Mouse (Mus musculus) C2C12 (cell line): ENCODE measurements at regions not wholly inside any gene's neighbourhood (a gene's known extent, or its start where the extent isn't known, plus 50 kb on each side); places are given as distances from the start of the nearest gene placed in this dataset.

Source experiments
- H3K27me3 ChIP-seq: one replicate; pipeline ENCODE4 v1.6.1; 2011; ENCODE audit not compliant: control insufficient read depth, insufficient read depth, insufficient read length
- H3K36me3 ChIP-seq: one replicate; pipeline ENCODE4 v1.6.1; 2011; ENCODE audit not compliant: control insufficient read depth, insufficient read depth
- H3K4me3 ChIP-seq: one replicate; pipeline ENCODE4 v1.5.1; 2011; ENCODE audit warnings: mild to moderate bottlenecking, control low read depth; ENCODE audit not compliant: poor library complexity, insufficient read depth, severe bottlenecking
- H3K79me2 ChIP-seq: one replicate; pipeline ENCODE4 v1.6.1; 2011; ENCODE audit not compliant: control insufficient read depth, insufficient read depth
- H3K79me3 ChIP-seq: one replicate; pipeline ENCODE4 v1.6.1; 2011; ENCODE audit warnings: low read depth, control low read depth
- H3ac ChIP-seq: one replicate; pipeline ENCODE3; 2011; ENCODE audit warnings: low read depth; ENCODE audit not compliant: control insufficient read depth, insufficient read length
- CEBPB ChIP-seq: IDR thresholded peaks from one replicate; pipeline ENCODE4 v1.6.1; 2011; ENCODE audit warnings: low read depth, mild to moderate bottlenecking, control low read depth, moderate library complexity
- CTCF ChIP-seq: IDR thresholded peaks from one replicate; pipeline ENCODE4 v1.5.1; 2011; ENCODE audit not compliant: control insufficient read depth, insufficient read depth, insufficient read length
- FOSL1 ChIP-seq: IDR thresholded peaks from one replicate; pipeline ENCODE4 v1.8.0; 2011; ENCODE audit warnings: mild to moderate bottlenecking, low read length; ENCODE audit not compliant: poor library complexity, insufficient read depth, severe bottlenecking
- MAX ChIP-seq: IDR thresholded peaks from one replicate; pipeline ENCODE4 v1.6.1; 2011; ENCODE audit warnings: mild to moderate bottlenecking, control low read depth
- MYOD1 ChIP-seq: IDR thresholded peaks from one replicate; pipeline ENCODE4 v1.6.1; 2011; ENCODE audit warnings: low read depth; ENCODE audit not compliant: control insufficient read depth, insufficient read length
- MYOG ChIP-seq: IDR thresholded peaks from one replicate; pipeline ENCODE4 v1.6.1; 2011; ENCODE audit not compliant: control insufficient read depth, insufficient read length; ENCODE audit errors: extremely low read depth
- USF1 ChIP-seq: IDR thresholded peaks from one replicate; pipeline ENCODE4 v1.6.1; 2011; ENCODE audit warnings: low read depth, mild to moderate bottlenecking, control low read depth, moderate library complexity

- Histone ChIP-seq H3K36me3 (no peaks in the 10 kb centered on the region), H3K79me3 (no peaks in the 10 kb centered on the region), H3ac (no peak overlapping the region), H3K4me3 (no peak overlapping the region), H3K79me2 (no peaks in the 10 kb centered on the region), H3K27me3 (no peaks in the 10 kb centered on the region)
- TF ChIP-seq CTCF, result no peak
- TF ChIP-seq USF1, result no peak
- no peak for TF ChIP-seq MYOD1
- TF ChIP-seq MYOG, result no peak
- no peak for TF ChIP-seq MAX
- no peak for TF ChIP-seq CEBPB
These were observed 139.7 kb downstream of the Syk start for GRCm38 (mm10) chr13:52722718-52723117.

DNA sequence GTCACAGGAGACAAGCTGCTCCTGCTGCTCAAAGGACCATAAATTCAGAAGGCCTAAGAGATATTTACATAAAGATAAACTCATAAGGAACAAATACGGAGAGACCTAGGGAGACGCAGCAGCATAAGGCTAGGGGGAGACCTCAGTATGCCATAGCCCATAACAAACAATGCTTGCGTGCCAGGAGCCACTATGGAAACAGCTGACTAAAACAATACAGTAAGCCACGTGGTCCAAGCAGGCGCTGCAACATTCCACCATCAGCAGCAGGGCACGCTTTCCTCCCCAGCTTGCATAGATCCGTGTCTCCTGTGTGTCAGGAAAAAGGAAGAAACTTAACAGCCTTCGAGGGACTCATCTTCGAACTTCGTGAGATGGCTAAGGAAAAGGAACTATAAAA, 143.1 kb downstream of the Syk start:
- Histone ChIP-seq H3K79me2 (no peaks in the 10 kb centered on the region), H3ac (no peak overlapping the region), H3K79me3 (no peaks in the 10 kb centered on the region), H3K27me3 (no peaks in the 10 kb centered on the region), H3K36me3 (no peaks in the 10 kb centered on the region), H3K4me3 (no peak overlapping the region)
- TF ChIP-seq MYOD1 (no peak), MAX (no peak), MYOG (no peak), FOSL1 (no peak), USF1 (no peak), CEBPB (no peak), CTCF (no peak)

DNA sequence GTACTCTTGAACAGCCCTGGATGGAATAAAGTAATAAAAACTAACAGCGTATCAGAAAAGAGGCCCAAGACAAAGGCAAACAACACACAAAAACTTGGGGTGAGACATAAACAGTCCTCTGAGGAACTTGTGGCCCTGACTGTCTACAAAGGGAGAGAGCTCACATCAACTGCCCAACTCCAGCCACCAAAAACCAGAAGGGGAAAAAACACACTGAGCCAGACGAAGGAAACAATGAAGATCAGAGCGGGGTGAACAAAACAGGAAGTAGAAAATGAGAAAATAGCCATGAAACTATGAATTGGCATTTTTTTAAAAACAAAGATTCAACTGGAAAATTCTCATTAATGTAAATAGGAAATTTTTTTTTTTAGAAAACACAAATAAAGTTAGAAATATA, 143.6 kb downstream of the Syk start:
- no peaks in the 10 kb centered on the region for H3K27me3 ChIP-seq
- no peaks in the 10 kb centered on the region for H3K79me2 ChIP-seq
- no peak overlapping the region for H3ac ChIP-seq
- no peaks in the 10 kb centered on the region for H3K79me3 ChIP-seq
- TF ChIP-seq CEBPB (no peak), MYOG (no peak), MAX (no peak), USF1 (no peak), MYOD1 (no peak), CTCF (no peak), FOSL1 (no peak)
- no peak overlapping the region for H3K4me3 ChIP-seq
- no peaks in the 10 kb centered on the region for H3K36me3 ChIP-seq

- no peaks in the 10 kb centered on the region for H3K79me3 ChIP-seq
- H3K36me3 ChIP-seq, result no peaks in the 10 kb centered on the region
- no peak overlapping the region for H3K4me3 ChIP-seq
- no peak overlapping the region for H3ac ChIP-seq
- H3K27me3 ChIP-seq, result no peaks in the 10 kb centered on the region
- TF ChIP-seq FOSL1 (no peak), USF1 (no peak), MYOG (no peak), CEBPB (no peak), MYOD1 (no peak), CTCF (no peak), MAX (no peak)
- no peaks in the 10 kb centered on the region for H3K79me2 ChIP-seq
These were observed 152.5 kb downstream of the Syk start for GRCm38 (mm10) chr13:52735453-52735933.

DNA sequence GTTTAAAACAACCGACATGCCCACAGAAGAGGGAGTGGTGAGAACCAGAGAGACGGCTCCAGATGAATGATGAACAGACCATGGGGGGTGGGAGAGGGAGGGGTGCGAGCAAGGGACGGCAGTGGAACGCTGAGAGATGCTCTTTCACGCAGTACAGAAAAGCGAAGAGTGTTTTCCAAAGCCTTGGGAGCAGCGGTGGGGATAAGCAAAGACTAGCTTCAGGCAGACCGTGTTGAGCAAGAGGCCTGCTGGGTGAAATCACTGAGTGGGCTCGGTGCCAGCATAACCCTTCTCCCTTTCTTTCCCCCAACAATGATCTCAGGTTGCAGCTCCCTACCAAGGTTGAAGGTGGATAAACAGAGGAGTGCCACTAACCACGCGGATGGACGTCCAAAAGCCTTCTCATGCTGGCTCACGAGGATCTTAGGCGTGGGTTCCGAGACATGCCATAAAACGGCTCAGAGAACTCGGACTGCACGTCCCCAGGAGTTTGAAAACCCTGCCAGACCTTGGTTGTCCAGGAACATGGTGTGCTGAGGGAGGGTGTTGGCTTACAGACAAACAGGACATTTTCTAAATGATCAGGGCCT, 153.1 kb downstream of the Syk start:
- Histone ChIP-seq H3K27me3 (no peaks in the 10 kb centered on the region), H3K36me3 (no peaks in the 10 kb centered on the region), H3ac (no peak overlapping the region), H3K79me2 (no peaks in the 10 kb centered on the region), H3K79me3 (no peaks in the 10 kb centered on the region), H3K4me3 (no peak overlapping the region)
- no peak for TF ChIP-seq MAX
- no peak for TF ChIP-seq USF1
- no peak for TF ChIP-seq CEBPB

DNA sequence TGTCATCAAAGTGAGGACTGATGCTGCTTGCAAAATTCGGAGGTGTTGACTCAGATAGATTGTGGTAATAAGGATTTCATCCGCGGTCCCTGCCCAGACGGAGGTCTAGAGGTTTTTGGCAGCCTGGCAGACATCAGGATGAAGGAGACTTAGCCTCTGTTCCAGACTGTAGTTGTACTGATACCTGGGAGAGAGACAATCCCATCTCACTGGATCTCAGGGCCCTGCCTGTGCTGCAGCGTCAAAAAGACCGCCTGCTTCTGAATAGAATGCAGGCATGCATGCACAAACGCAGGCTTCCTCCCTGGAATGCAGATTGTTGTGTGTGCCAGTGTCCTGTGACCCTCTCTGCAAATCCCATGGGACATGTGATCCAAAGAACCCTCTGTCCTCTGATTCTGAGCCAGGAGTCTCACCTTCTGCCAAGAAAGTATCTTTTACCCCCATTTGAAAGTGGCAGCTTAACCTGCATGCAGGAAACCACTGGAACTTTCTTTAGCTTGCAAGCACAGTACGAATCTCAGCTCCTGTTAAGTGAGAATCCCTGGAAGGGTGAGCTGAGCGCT, 155.2 kb downstream of the Syk start:
- H3K4me3 ChIP-seq, result no peak overlapping the region
- TF ChIP-seq MAX (no peak), CTCF (no peak), CEBPB (no peak), MYOD1 (no peak), MYOG (no peak), USF1 (no peak), FOSL1 (no peak)
- no peaks in the 10 kb centered on the region for H3K27me3 ChIP-seq

More for the DNA sequence above, 155.2 kb downstream of the Syk start:
- H3K36me3 ChIP-seq, result no peaks in the 10 kb centered on the region
- no peak overlapping the region for H3ac ChIP-seq
- H3K79me2 ChIP-seq, result no peaks in the 10 kb centered on the region
- no peaks in the 10 kb centered on the region for H3K79me3 ChIP-seq
